Mouse (Mus musculus): ENCODE data around the gene Pik3r6.

Pik3r6 gene

GRCm38 (mm10) chr11:68531941-68532535 is 29.2 kb downstream of the Pik3r6 start:
- intact Hi-C loops (cut with DNase I): no loop called here

GRCm38 (mm10) chr11:68532773-68533172 is 30.0 kb downstream of the Pik3r6 start:
- intact Hi-C loops (cut with DNase I): no loop called here

- intact Hi-C loops (cut with DNase I): no loop called here
These were observed 31.2 kb downstream of the Pik3r6 start for GRCm38 (mm10) chr11:68533971-68534475.

- intact Hi-C loops (cut with DNase I): no loop called here
These were observed 33.2 kb downstream of the Pik3r6 start for GRCm38 (mm10) chr11:68536026-68536425.

- intact Hi-C loops (cut with DNase I): no loop called here
These were observed 33.6 kb downstream of the Pik3r6 start for GRCm38 (mm10) chr11:68536465-68536864.

GRCm38 (mm10) chr11:68539621-68540020 is 36.8 kb downstream of the Pik3r6 start:
- intact Hi-C loops (cut with DNase I): no loop called here

- intact Hi-C loops (cut with DNase I): no loop called here
These were observed 41.7 kb downstream of the Pik3r6 start for GRCm38 (mm10) chr11:68544554-68544953.

GRCm38 (mm10) chr11:68545172-68545571 is 42.4 kb downstream of the Pik3r6 start:
- intact Hi-C loops (cut with DNase I): loop anchor here (5.0 kb wide), 2 partner anchors 48 to 113 kb away; partner anchors contain the start of gene Pik3r5

GRCm38 (mm10) chr11:68545682-68546222 is 42.9 kb downstream of the Pik3r6 start:
- intact Hi-C loops (cut with DNase I): loop anchor here (5.0 kb wide), 2 partner anchors 48 to 113 kb away; partner anchors contain the start of gene Pik3r5

- intact Hi-C loops (cut with DNase I): loop anchor here (5.0 kb wide), 2 partner anchors 50 to 115 kb away; partner anchors contain the start of gene Pik3r5
These were observed 44.7 kb downstream of the Pik3r6 start for GRCm38 (mm10) chr11:68547484-68547883.

GRCm38 (mm10) chr11:68549597-68549996 is 46.8 kb downstream of the Pik3r6 start:
- intact Hi-C loops (cut with DNase I): loop anchor here (5.0 kb wide), 2 partner anchors 52 to 117 kb away; partner anchors contain the start of gene Pik3r5

- intact Hi-C loops (cut with DNase I): loop anchor here (5.0 kb wide), 1 partner anchor 68 kb away; no protein-coding TSS in a partner anchor
These were observed 47.5 kb downstream of the Pik3r6 start for GRCm38 (mm10) chr11:68550358-68550757.

- intact Hi-C loops (cut with DNase I): loop anchor here (5.0 kb wide), 1 partner anchor 72 kb away; no protein-coding TSS in a partner anchor
These were observed 51.2 kb downstream of the Pik3r6 start for GRCm38 (mm10) chr11:68553981-68554471.

GRCm38 (mm10) chr11:68555918-68556584 is 53.2 kb downstream of the Pik3r6 start, which contains the start of gene Mfsd6l:
Mfsd6l (plus strand) TSS chr11:68556186.
- intact Hi-C loops (cut with DNase I): no loop called here

- intact Hi-C loops (cut with DNase I): no loop called here
These were observed 56.7 kb downstream of the Pik3r6 start for GRCm38 (mm10) chr11:68559546-68559945.

GRCm38 (mm10) chr11:68561957-68562950 is 59.4 kb downstream of the Pik3r6 start:
- intact Hi-C loops (cut with DNase I): no loop called here

GRCm38 (mm10) chr11:68564356-68565031 is 61.7 kb downstream of the Pik3r6 start:
- intact Hi-C loops (cut with DNase I): loop anchor here (5.0 kb wide), 3 partner anchors 168 to 313 kb away; no protein-coding TSS in a partner anchor

- intact Hi-C loops (cut with DNase I): loop anchor here (5.0 kb wide), 3 partner anchors 167 to 312 kb away; no protein-coding TSS in a partner anchor
These were observed 62.2 kb downstream of the Pik3r6 start for GRCm38 (mm10) chr11:68565032-68565429.

GRCm38 (mm10) chr11:68566447-68567059 is 63.7 kb downstream of the Pik3r6 start:
- intact Hi-C loops (cut with DNase I): loop anchor here (5.0 kb wide), 3 partner anchors 166 to 311 kb away; no protein-coding TSS in a partner anchor

Data from adrenal gland (tissue).